Mouse (Mus musculus) hindbrain, embryonic 14.5 days (tissue): ENCODE measurements at regions not wholly inside any gene's neighbourhood (a gene's known extent, or its start where the extent isn't known, plus 50 kb on each side); places are given as distances from the start of the nearest gene placed in this dataset.
A peak's percentile ranks its signal among the peaks of the same experiment; 100 is the strongest.

Experiments used
- ATAC-seq: fragments of 200-750 bp; cut with Nextera tagmentation; 2 replicates; pipeline ENCODE4 v1.8.0; 2017; ENCODE audit warnings: moderate number of reproducible peaks, mild to moderate bottlenecking, moderate TSS enrichment, moderate library complexity; ENCODE audit not compliant: low FRiP score
- DNase-seq: peaks from one replicate; pipeline ENCODE4 v3.0.0-alpha.2; 2015; ENCODE audit warnings: low spot score
- H3K27ac ChIP-seq: fragments of 300-500 bp; sonication (generic); 2 replicates; pipeline ENCODE4 v1.5.1; 2014; ENCODE audit warnings: mild to moderate bottlenecking, moderate library complexity
- H3K27me3 ChIP-seq: fragments of 300-500 bp; sonication (generic); 2 replicates; pipeline ENCODE4 v1.6.1; 2014; ENCODE audit warnings: mild to moderate bottlenecking, low read length, mixed read lengths; ENCODE audit not compliant: control insufficient read depth, insufficient read depth
- H3K36me3 ChIP-seq: fragments of 300-500 bp; sonication (generic); replicated peaks from 2 replicates; pipeline ENCODE4 v1.6.1; 2014; ENCODE audit not compliant: control insufficient read depth, insufficient read depth
- H3K4me1 ChIP-seq: fragments of 300-500 bp; sonication (generic); replicated peaks from 2 replicates; pipeline ENCODE4 v1.6.1; 2014; ENCODE audit warnings: antibody characterized with exemption, low read length, mixed read lengths; ENCODE audit not compliant: control insufficient read depth, insufficient read depth
- H3K4me2 ChIP-seq: fragments of 300-500 bp; sonication (generic); replicated peaks from 2 replicates; pipeline ENCODE4 v1.6.1; 2014; ENCODE audit warnings: mild to moderate bottlenecking, moderate library complexity
- H3K4me3 ChIP-seq: fragments of 300-500 bp; sonication (generic); replicated peaks from 2 replicates; pipeline ENCODE4 v1.5.1; 2014; ENCODE audit warnings: mild to moderate bottlenecking, low read length
- H3K9ac ChIP-seq: fragments of 300-500 bp; sonication (generic); 2 replicates; pipeline ENCODE4 v1.6.1; 2014
- H3K9me3 ChIP-seq: fragments of 300-500 bp; sonication (generic); 2 replicates; pipeline ENCODE4 v1.6.1; 2016; ENCODE audit warnings: low read length; ENCODE audit not compliant: control insufficient read depth
- WGBS: fragments of 180-500 bp; shearing (Covaris S2); extraction: QIAGEN DNeasy Blood & Tissue Kit; methylation state at CpG from one replicate; pipeline ENCODE4 v1.1.7; 2014; 5-methylcytosine and 5-hydroxymethylcytosine counted together

DNA sequence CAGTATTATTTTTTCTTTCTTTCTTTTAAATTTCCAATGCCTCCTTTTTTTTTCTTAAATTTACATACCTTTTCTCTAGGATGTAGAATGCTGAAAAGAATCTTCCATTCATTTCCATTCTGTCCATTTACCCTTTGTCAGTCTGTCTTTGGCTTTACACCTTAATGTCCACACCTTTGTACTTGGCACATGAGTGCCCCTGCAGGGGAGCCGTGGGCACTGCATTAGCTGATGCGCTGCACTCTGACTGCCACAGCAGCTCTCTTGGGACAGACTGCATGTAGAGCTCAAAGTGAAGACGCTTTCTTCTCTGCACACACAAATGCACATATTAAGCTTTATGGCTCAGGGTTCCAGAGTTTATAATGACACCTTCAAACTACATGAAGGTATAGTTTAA lies 143.8 kb upstream of the Kcnq5 start:
- H3K4me1 ChIP-seq: no peaks in the 10 kb centered on the region
- DNase-seq: no peak
- no peak overlapping the region for H3K9ac ChIP-seq
- no peak overlapping the region for H3K27ac ChIP-seq
- H3K9me3 ChIP-seq: no peaks in the 10 kb centered on the region
- H3K27me3 ChIP-seq: no peaks in the 10 kb centered on the region
- no peaks in the 10 kb centered on the region for H3K36me3 ChIP-seq
- no peak overlapping the region for H3K4me3 ChIP-seq
- H3K4me2 ChIP-seq: no peak overlapping the region
- ATAC-seq: no peak
- WGBS: 46% methylated on average over 3 of the region's 3 CpGs

DNA sequence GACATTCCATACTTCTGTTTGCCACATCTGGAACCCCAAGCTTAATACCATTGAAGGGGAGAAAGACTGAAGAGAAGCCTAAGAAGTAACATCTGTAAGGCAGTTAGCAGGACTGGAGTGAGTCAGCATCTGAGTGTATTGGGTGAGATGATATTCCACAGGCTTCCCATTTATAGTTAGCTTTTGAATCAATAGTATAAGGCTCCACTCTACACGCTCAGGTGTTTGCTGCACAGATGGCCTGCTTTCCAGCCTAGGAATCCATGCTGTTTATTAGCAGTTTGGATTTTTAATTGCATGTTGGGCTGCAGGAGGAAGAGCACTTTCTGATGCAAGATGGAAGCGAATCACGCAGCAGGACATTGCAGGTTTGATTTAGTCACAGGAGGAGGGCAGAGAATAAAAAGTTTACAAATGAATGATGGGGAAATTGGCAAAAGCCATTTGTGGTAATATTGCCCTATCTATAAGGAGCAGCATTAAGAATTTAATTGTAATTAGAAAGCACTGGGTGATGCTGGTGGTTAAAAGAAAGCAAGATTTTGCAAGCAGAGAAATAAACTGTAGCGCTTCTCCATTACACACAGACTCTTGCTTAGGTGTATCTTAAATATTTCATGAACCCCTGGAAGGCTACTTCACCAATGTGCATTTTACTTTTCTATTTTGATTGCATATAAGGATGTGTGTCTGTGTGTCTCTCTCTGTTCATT lies 109.8 kb upstream of the Kcnq5 start:
- no peaks in the 10 kb centered on the region for H3K9me3 ChIP-seq
- H3K4me2 ChIP-seq: no peak overlapping the region
- 85% methylated on average over 4 of the region's 4 CpGs for WGBS
- no peaks in the 10 kb centered on the region for H3K36me3 ChIP-seq
- DNase-seq (peak; percentile 33), ATAC-seq (peak; percentile 31)
- H3K9ac ChIP-seq: no peak overlapping the region
- H3K4me3 ChIP-seq: no peak overlapping the region
- no peak overlapping the region for H3K27ac ChIP-seq
- no peaks in the 10 kb centered on the region for H3K27me3 ChIP-seq
- H3K4me1 ChIP-seq: no peaks in the 10 kb centered on the region

DNA sequence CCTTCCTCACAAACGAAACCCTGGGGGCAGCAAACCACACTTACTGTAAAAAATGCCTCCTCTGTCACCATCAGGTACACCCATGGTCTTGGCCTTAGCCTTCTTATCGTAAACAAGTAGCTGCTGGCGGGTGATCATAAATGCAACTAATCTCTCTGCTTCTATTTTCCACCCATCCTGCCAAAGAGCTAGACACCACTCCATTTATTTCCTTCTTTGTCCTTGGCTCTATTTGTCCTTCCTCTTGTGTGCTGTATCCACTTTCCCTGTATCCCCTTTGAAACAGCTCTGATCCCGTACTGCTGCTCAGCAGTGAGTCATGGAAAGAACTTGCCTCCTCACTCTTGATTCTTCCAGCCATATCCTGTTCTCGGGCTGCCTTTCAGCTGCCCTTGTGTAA lies 108.3 kb upstream of the Kcnq5 start:
- H3K4me1 ChIP-seq: no peaks in the 10 kb centered on the region
- H3K4me2 ChIP-seq: no peak overlapping the region
- 63% methylated on average over 5 of the region's 5 CpGs for WGBS
- ATAC-seq: no peak
- no peak overlapping the region for H3K4me3 ChIP-seq
- H3K9ac ChIP-seq: no peak overlapping the region
- DNase-seq: no peak
- H3K9me3 ChIP-seq: no peaks in the 10 kb centered on the region
- H3K27me3 ChIP-seq: no peaks in the 10 kb centered on the region
- H3K27ac ChIP-seq: no peak overlapping the region
- H3K36me3 ChIP-seq: no peaks in the 10 kb centered on the region
